Mouse (Mus musculus) ES-E14 (cell line): ENCODE measurements around the gene Gpam. TPM values are rescaled to one million over a fixed set of nuclear protein-coding genes. Genes with fewer than 3 reads are reported as not detected.

ENCODE experiments used
- DNase-seq: peaks from one replicate; pipeline ENCODE4 v3.0.0-alpha.2; 2013; ENCODE audit warnings: low read depth, low spot score
- H3K27ac ChIP-seq: 2 replicates; pipeline ENCODE4 v1.5.1; 2012; ENCODE audit warnings: low read depth, mild to moderate bottlenecking, low read length, moderate library complexity, mixed read lengths; ENCODE audit not compliant: poor library complexity, insufficient read depth, severe bottlenecking
- H3K36me3 ChIP-seq: 2 replicates; pipeline ENCODE4 v1.6.1; 2012; ENCODE audit warnings: mild to moderate bottlenecking, low read length, moderate library complexity, mixed read lengths; ENCODE audit not compliant: control insufficient read depth, poor library complexity, insufficient read depth, severe bottlenecking
- H3K4me1 ChIP-seq, 2 experiments: fragments of 150-350 bp in 1 of 2; sonication (generic) in 1 of 2; 2 replicates each; pipeline ENCODE4 v1.6.1; 2012; ENCODE audit warnings: low read length in 2 of 2, mild to moderate bottlenecking in 1 of 2, mixed read lengths in 1 of 2; ENCODE audit not compliant: control insufficient read depth in 2 of 2, insufficient read depth in 2 of 2, poor library complexity in 1 of 2
- H3K4me3 ChIP-seq, 2 experiments: fragments of 150-350 bp in 1 of 2; sonication (generic) in 1 of 2; 2 replicates each; pipeline ENCODE4 v1.5.1; 2012; ENCODE audit warnings: low read length in 2 of 2, low read depth in 1 of 2, mild to moderate bottlenecking in 1 of 2, mixed read lengths in 1 of 2; ENCODE audit not compliant: insufficient read depth in 1 of 2, poor library complexity in 1 of 2, severe bottlenecking in 1 of 2
- H3K9ac ChIP-seq: 2 replicates; pipeline ENCODE4 v1.6.1; 2012; ENCODE audit warnings: low read depth, mild to moderate bottlenecking, low read length, mixed read lengths; ENCODE audit not compliant: poor library complexity, insufficient read depth, severe bottlenecking
- H3K9me3 ChIP-seq: fragments of 150-350 bp; sonication (generic); 2 replicates; pipeline ENCODE4 v1.6.1; 2012; ENCODE audit warnings: low read depth, mild to moderate bottlenecking, low read length; ENCODE audit not compliant: control insufficient read depth, insufficient read depth
- CHD2 ChIP-seq: IDR thresholded peaks from 2 replicates; pipeline ENCODE4 v1.6.1; 2014; ENCODE audit warnings: mild to moderate bottlenecking, low read depth, low read length, inconsistent platforms
- HCFC1 ChIP-seq: IDR thresholded peaks from 2 replicates; pipeline ENCODE4 v1.6.1; 2012; ENCODE audit warnings: low read length, inconsistent platforms, borderline replicate concordance; ENCODE audit not compliant: insufficient read depth
- MAFK ChIP-seq: IDR thresholded peaks from 2 replicates; pipeline ENCODE4 v1.6.1; 2014; ENCODE audit warnings: mild to moderate bottlenecking, low read depth, low read length, inconsistent platforms; ENCODE audit not compliant: insufficient read depth
- ZC3H11A ChIP-seq: IDR thresholded peaks from 2 replicates; pipeline ENCODE4 v1.6.1; 2012; ENCODE audit warnings: low read depth, mild to moderate bottlenecking, inconsistent platforms, low read length, borderline replicate concordance
- ZNF384 ChIP-seq: IDR thresholded peaks from 2 replicates; pipeline ENCODE4 v1.6.1; 2012; ENCODE audit warnings: low read depth, low read length, inconsistent platforms
- in situ Hi-C, 2 experiments: fragments of 600-800 bp; cut with MboI; formaldehyde crosslinking; loops; one replicate each; pipeline ENCODE4 v1.15.1; 2025; ENCODE audit warnings: low sequenced_read_pairs in 2 of 2, inconsistent platforms in 1 of 2; ENCODE audit not compliant: unreplicated experiment in 2 of 2
- total RNA-seq: library from RNA; depleted of rRNA; stranded (reverse); fragments of 300-350 nt; gene quantifications from 2 replicates; pipeline ENCODE4 v1.2.3, GENCODE M21; 2012

Gene Gpam
- total RNA-seq, 1 experiment = 16.6 TPM

GRCm38 (mm10) chr19:55117991-55118390 lies 9.0 kb downstream of the Gpam start:
- in situ Hi-C loops = no loop called here
- H3K4me3 ChIP-seq = no peak overlapping the region
- no peak overlapping the region for H3K27ac ChIP-seq
- H3K9me3 ChIP-seq = no peaks in the 10 kb centered on the region
- H3K9ac ChIP-seq = no peak overlapping the region
- H3K36me3 ChIP-seq = no peaks in the 10 kb centered on the region
- TF ChIP-seq MAFK = no peak
- no peak for TF ChIP-seq CHD2
- TF ChIP-seq ZNF384 = no peak
- no peak for TF ChIP-seq HCFC1
- TF ChIP-seq ZC3H11A = no peak
- DNase-seq = no peak
- peaks cover 2 to 4% of the 10 kb centered on the region in 2 experiments; a peak in 3 of 4 replicates for H3K4me1 ChIP-seq

- H3K4me1 ChIP-seq = peaks cover 0 to 2% of the 10 kb centered on the region in 2 experiments; a peak in 1 of 4 replicates
- TF ChIP-seq ZNF384 (no peak), HCFC1 (no peak)
Measured at GRCm38 (mm10) chr19:55117059-55117815, 9.8 kb downstream of the Gpam start.

GRCm38 (mm10) chr19:55115532-55115931 lies 11.5 kb downstream of the Gpam start:
- no peak overlapping the region for H3K9ac ChIP-seq
- H3K4me1 ChIP-seq = no peaks in the 10 kb centered on the region
- TF ChIP-seq CHD2 (no peak), ZC3H11A (no peak), MAFK (no peak), ZNF384 (no peak), HCFC1 (no peak)
- no peaks in the 10 kb centered on the region for H3K36me3 ChIP-seq
- in situ Hi-C loops = no loop called here
- no peak overlapping the region for H3K4me3 ChIP-seq
- DNase-seq = no peak
- H3K9me3 ChIP-seq = no peaks in the 10 kb centered on the region
- H3K27ac ChIP-seq = no peak overlapping the region

More at GRCm38 (mm10) chr19:55117059-55117815, 9.8 kb downstream of the Gpam start:
- no peaks in the 10 kb centered on the region for H3K36me3 ChIP-seq
- no peak for DNase-seq
- H3K9ac ChIP-seq = no peak overlapping the region
- no peak overlapping the region for H3K27ac ChIP-seq
- in situ Hi-C loops = no loop called here
- H3K9me3 ChIP-seq = no peaks in the 10 kb centered on the region
- H3K4me3 ChIP-seq = no peak overlapping the region

- Histone ChIP-seq H3K4me1 (no peaks in the 10 kb centered on the region), H3K9ac (no peak overlapping the region), H3K4me3 (no peak overlapping the region), H3K36me3 (no peaks in the 10 kb centered on the region), H3K9me3 (no peaks in the 10 kb centered on the region), H3K27ac (no peak overlapping the region)
- DNase-seq = no peak
- in situ Hi-C loops = no loop called here
- TF ChIP-seq ZNF384 (no peak), CHD2 (no peak), MAFK (no peak)
Measured at GRCm38 (mm10) chr19:55114825-55115395, 12.1 kb downstream of the Gpam start.

GRCm38 (mm10) chr19:55107896-55108295 lies 19.1 kb downstream of the Gpam start:
- no peak overlapping the region for H3K9ac ChIP-seq
- H3K27ac ChIP-seq = no peak overlapping the region
- TF ChIP-seq ZNF384 (no peak), HCFC1 (no peak), MAFK (no peak), ZC3H11A (no peak), CHD2 (no peak)
- no peaks in the 10 kb centered on the region for H3K36me3 ChIP-seq
- DNase-seq = no peak
- no peaks in the 10 kb centered on the region for H3K4me1 ChIP-seq
- in situ Hi-C loops = no loop called here
- no peaks in the 10 kb centered on the region for H3K9me3 ChIP-seq
- H3K4me3 ChIP-seq = no peak overlapping the region
